Mouse (Mus musculus): ENCODE results near the gene Stoml1. TPM values are rescaled to one million over a fixed set of nuclear protein-coding genes. Genes with fewer than 3 reads are reported as not detected.

Stoml1 gene
- polyA plus RNA-seq, 1 experiment from 2014 or later = 5.2 TPM

DNA sequence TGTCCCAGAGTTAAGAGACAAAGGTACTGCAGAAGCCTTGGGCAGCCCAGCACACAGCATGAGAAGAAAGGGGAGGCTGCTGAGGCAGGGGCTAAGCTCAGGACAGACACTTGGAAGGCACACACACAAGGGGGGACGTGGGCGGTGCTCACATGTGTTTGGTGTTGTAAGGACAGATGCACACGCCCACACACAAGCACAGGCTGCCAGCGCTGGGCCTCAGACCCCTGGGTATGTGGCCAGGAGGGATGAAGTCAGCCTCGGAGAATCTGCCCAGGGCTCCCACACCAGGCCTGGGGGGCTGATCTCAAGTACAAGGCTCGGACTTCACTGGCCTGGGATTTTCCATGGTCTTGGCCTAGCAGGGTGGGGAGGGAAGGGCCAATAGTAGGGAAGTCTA lies 55.4 kb downstream of the Stoml1 start:
- DNase-seq = no peak
- H3K27me3 ChIP-seq = peaks cover 41% of the 10 kb centered on the region
- no peak overlapping the region for H3K4me3 ChIP-seq (replicated peaks)
- ATAC-seq (ENCODE audit: low read depth) = no peak
- WGBS (ENCODE audit: insufficient replicate concordance) = 55% methylated on average over 6 of the region's 6 CpGs
- H3K36me3 ChIP-seq = no peaks in the 10 kb centered on the region
- peaks cover 13% of the 10 kb centered on the region; the same call in 1 of the 2 replicates for H3K4me1 ChIP-seq (replicated peaks)
- H3K27ac ChIP-seq = no peak overlapping the region
- H3K4me2 ChIP-seq = no peak overlapping the region
- no peak overlapping the region for H3K9ac ChIP-seq
- H3K9me3 ChIP-seq (replicated peaks) = no peaks in the 10 kb centered on the region

DNA sequence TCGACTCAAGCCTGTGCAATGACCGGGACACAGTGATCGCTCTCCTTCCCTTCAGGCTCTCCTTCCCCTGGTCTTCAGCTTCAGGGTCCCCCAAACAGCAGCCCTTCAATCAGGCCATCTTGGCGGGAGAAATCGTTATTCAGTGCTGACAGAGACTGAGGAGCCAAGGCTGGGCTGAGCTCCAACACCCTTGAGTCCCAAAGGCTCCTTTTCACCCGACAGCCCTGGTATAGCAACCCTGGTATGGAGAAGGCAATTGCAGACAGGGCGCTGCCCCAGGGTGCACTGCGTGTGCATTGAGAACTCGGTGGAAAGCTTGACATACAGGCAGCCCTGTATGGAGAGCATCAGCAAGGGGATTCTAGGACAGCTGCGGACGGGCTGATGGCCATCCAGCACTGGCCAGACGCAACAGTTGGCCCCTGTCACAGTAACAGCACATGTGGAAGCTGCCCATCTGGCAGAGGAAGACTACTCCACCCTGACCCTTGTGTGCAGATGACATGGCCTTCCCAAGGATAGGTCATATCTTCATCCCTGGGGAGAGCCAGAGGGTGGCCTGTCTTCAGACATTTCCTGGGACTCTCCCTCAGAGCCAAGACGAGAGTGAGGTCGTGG lies 57.2 kb downstream of the Stoml1 start:
- ATAC-seq (ENCODE audit: low read depth) = no peak
- peaks cover 13% of the 10 kb centered on the region; the same call in 1 of the 2 replicates for H3K4me1 ChIP-seq (replicated peaks)
- H3K36me3 ChIP-seq = no peaks in the 10 kb centered on the region
- H3K9ac ChIP-seq = no peak overlapping the region
- DNase-seq = no peak
- H3K27me3 ChIP-seq = peaks cover 49% of the 10 kb centered on the region
- H3K27ac ChIP-seq = no peak overlapping the region
- H3K4me3 ChIP-seq (replicated peaks) = no peak overlapping the region
- H3K4me2 ChIP-seq = no peak overlapping the region
- 63% methylated on average over 14 of the region's 14 CpGs for WGBS (ENCODE audit: insufficient replicate concordance)
- H3K9me3 ChIP-seq (replicated peaks) = no peaks in the 10 kb centered on the region

DNA sequence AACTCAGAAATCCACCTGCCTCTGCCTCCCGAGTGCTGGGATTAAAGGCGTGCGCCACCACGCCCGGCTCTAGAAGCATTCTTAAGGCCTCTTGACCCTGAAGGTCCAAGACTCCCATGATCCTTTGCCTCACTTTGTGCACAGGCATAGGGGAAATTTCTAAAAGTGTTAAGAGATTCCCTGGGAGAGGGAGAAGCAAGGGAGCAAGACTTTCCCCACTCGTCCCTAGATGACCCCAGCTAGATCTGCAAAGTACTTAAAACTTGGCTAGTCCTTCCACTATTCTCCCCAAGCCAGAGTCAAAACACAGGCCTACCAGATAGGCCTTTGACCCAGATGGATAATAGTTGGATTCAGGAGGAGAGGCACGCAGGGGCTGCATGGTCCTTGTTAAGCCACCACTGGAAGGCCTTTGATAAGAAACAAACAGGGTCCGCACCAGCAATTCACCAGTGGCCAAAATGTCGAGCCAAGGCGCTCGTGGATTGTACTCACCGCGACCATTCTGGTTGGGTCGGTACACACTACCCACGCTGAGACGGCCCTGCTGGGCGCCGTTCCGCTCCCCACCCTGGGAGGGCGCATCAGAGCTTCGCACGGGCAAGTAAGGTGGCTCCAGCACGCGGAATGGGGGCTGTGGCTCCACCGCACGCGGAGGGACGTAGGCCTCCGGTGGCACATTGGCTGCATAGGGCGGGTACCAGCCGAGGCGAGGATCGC lies 58.4 kb downstream of the Stoml1 start:
- Histone ChIP-seq H3K4me2 (peak overlapping the region; percentile 53; the same call in 1 of the 2 replicates), H3K9ac (no peak overlapping the region), H3K27ac (no peak overlapping the region), H3K4me1 (replicated peaks) (peaks cover 13% of the 10 kb centered on the region; the same call in 1 of the 2 replicates), H3K36me3 (no peaks in the 10 kb centered on the region), H3K27me3 (peaks cover 53% of the 10 kb centered on the region), H3K4me3 (replicated peaks) (peak overlapping the region; percentile 39), H3K9me3 (replicated peaks) (no peaks in the 10 kb centered on the region)
- 53% methylated on average over 33 of the region's 33 CpGs for WGBS (ENCODE audit: insufficient replicate concordance)
- ATAC-seq (ENCODE audit: low read depth) (no peak), DNase-seq (no peak)

Small RNAs within 50 kb of the gene (microRNA-seq; reads per million reads assigned to microRNA genes)
- not detected for gene Mir6385

Other genes starting within 250 kb of the Stoml1 start
- 0.41 and 0.46 TPM in 2 replicates for gene Cyp11a1, start 246.8 kb upstream of the Stoml1 start, polyA plus RNA-seq (2015; fragmentation: Nextera tagmentation; extraction: Ambion mirVana)
- 0.05 and 0.35 TPM in 2 replicates for gene Stra6, start 189.4 kb upstream of the Stoml1 start, polyA plus RNA-seq (2015; fragmentation: Nextera tagmentation; extraction: Ambion mirVana)
- not detected in 2 replicates for gene Ccdc33, start 134.3 kb upstream of the Stoml1 start, polyA plus RNA-seq (2015; fragmentation: Nextera tagmentation; extraction: Ambion mirVana)
- 3.8 and 4.2 TPM in 2 replicates for gene Islr, start 48.9 kb upstream of the Stoml1 start, polyA plus RNA-seq (2015; fragmentation: Nextera tagmentation; extraction: Ambion mirVana)
- gene Islr2, start 48.8 kb upstream of the Stoml1 start, polyA plus RNA-seq (2015; fragmentation: Nextera tagmentation; extraction: Ambion mirVana) = 0.03 TPM in 1 of 2 replicates, not detected in the other
- gene Pml, start 3.4 kb upstream of the Stoml1 start, polyA plus RNA-seq (2015; fragmentation: Nextera tagmentation; extraction: Ambion mirVana) = 18.9 and 21.1 TPM in 2 replicates
- 2.1 and 2.5 TPM in 2 replicates for gene Loxl1, start 60.0 kb downstream of the Stoml1 start, polyA plus RNA-seq (2015; fragmentation: Nextera tagmentation; extraction: Ambion mirVana)
- not detected in 2 replicates for gene Tbc1d21, start 117.3 kb downstream of the Stoml1 start, polyA plus RNA-seq (2015; fragmentation: Nextera tagmentation; extraction: Ambion mirVana)
- gene Insyn1, start 235.4 kb downstream of the Stoml1 start, polyA plus RNA-seq (2015; fragmentation: Nextera tagmentation; extraction: Ambion mirVana) = 0.10 TPM in 1 of 2 replicates, not detected in the other

Measured in liver, embryonic 13.5 days (tissue).